Mouse (Mus musculus): ENCODE data around the gene Ipmk. TPM values are rescaled to one million over a fixed set of nuclear protein-coding genes. Genes with fewer than 3 reads are reported as not detected.

Ipmk gene
- total and polyA plus RNA-seq, 2 experiments from 2014 or later: 14.4 to 19.0 TPM

- Histone ChIP-seq H3K36me3 (ENCODE audit: insufficient read depth, low read length) (peaks cover 15% of the 10 kb centered on the region), H3K9me3 (ENCODE audit: low read length) (no peaks in the 10 kb centered on the region), H3K27me3 (ENCODE audit: insufficient read depth, low read length) (no peaks in the 10 kb centered on the region), H3K4me3 (ENCODE audit: low read length) (no peak overlapping the region), H3K9ac (replicated peaks; ENCODE audit: low read length) (no peak overlapping the region), H3K27ac (no peak overlapping the region), H3K4me2 (ENCODE audit: low read depth, low read length) (no peak overlapping the region), H3K4me1 (ENCODE audit: insufficient read depth, low read length) (no peaks in the 10 kb centered on the region)
- DNase-seq (ENCODE audit: low spot score) (no peak), ATAC-seq (no peak)
- WGBS: 89% methylated on average over 2 of the region's 2 CpGs
- no peak for TF ChIP-seq CTCF (IDR thresholded peaks at IDR 0.05; ENCODE audit: low read depth)
Observed at GRCm38 (mm10) chr10:71337733-71338132, 9.8 kb upstream of the Ipmk start.

GRCm38 (mm10) chr10:71338156-71338905 lies 9.2 kb upstream of the Ipmk start:
- H3K4me3 ChIP-seq (ENCODE audit: low read length): no peak overlapping the region
- ATAC-seq (no peak), DNase-seq (ENCODE audit: low spot score) (no peak)

DNA sequence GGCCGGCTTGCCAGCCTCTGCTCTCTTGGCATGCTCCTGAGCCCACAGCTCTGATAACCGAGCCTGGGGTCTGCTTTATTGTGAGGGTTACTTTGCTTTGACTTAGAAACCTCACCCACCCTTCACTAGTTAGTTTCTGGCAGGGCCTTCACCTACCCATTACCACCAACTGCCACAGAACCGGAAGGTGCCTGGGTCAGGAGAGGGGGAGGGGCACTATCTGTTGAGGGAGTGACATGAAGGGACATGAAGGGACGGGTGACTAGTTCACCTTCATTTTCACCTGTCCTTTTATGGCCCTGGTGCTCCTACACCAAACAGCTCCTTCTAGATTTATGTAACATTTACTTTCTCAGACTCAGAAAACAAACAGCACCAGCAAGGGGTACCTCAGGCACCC lies 8.1 kb upstream of the Ipmk start:
- no peaks in the 10 kb centered on the region for H3K27me3 ChIP-seq (ENCODE audit: insufficient read depth, low read length)
- WGBS: 70% methylated on average over 4 of the region's 4 CpGs
- no peak for ATAC-seq

More at GRCm38 (mm10) chr10:71338156-71338905, 9.2 kb upstream of the Ipmk start:
- no peak for TF ChIP-seq CTCF (IDR thresholded peaks at IDR 0.05; ENCODE audit: low read depth)
- Histone ChIP-seq H3K9ac (replicated peaks; ENCODE audit: low read length) (no peak overlapping the region), H3K4me1 (ENCODE audit: insufficient read depth, low read length) (no peaks in the 10 kb centered on the region), H3K27ac (no peak overlapping the region), H3K9me3 (ENCODE audit: low read length) (no peaks in the 10 kb centered on the region), H3K27me3 (ENCODE audit: insufficient read depth, low read length) (no peaks in the 10 kb centered on the region), H3K36me3 (ENCODE audit: insufficient read depth, low read length) (peaks cover 15% of the 10 kb centered on the region), H3K4me2 (ENCODE audit: low read depth, low read length) (no peak overlapping the region)
- WGBS: 70% methylated on average over 8 of the region's 8 CpGs

GRCm38 (mm10) chr10:71340195-71340594 lies 7.4 kb upstream of the Ipmk start:
- Histone ChIP-seq H3K36me3 (ENCODE audit: insufficient read depth, low read length) (peaks cover 7% of the 10 kb centered on the region), H3K4me1 (ENCODE audit: insufficient read depth, low read length) (no peaks in the 10 kb centered on the region), H3K27ac (no peak overlapping the region), H3K4me3 (ENCODE audit: low read length) (no peak overlapping the region), H3K27me3 (ENCODE audit: insufficient read depth, low read length) (no peaks in the 10 kb centered on the region), H3K4me2 (ENCODE audit: low read depth, low read length) (no peak overlapping the region), H3K9ac (replicated peaks; ENCODE audit: low read length) (no peak overlapping the region), H3K9me3 (ENCODE audit: low read length) (no peaks in the 10 kb centered on the region)
- WGBS: 81% methylated on average over 2 of the region's 2 CpGs
- ATAC-seq: no peak
- no peak for TF ChIP-seq CTCF (IDR thresholded peaks at IDR 0.05; ENCODE audit: low read depth)
- no peak for DNase-seq (ENCODE audit: low spot score)

More for the DNA sequence above, 8.1 kb upstream of the Ipmk start:
- H3K4me1 ChIP-seq (ENCODE audit: insufficient read depth, low read length): no peaks in the 10 kb centered on the region
- no peak for DNase-seq (ENCODE audit: low spot score)
- no peak for TF ChIP-seq CTCF (IDR thresholded peaks at IDR 0.05; ENCODE audit: low read depth)
- no peak overlapping the region for H3K27ac ChIP-seq
- H3K9ac ChIP-seq (replicated peaks; ENCODE audit: low read length): no peak overlapping the region
- H3K9me3 ChIP-seq (ENCODE audit: low read length): no peaks in the 10 kb centered on the region
- H3K4me2 ChIP-seq (ENCODE audit: low read depth, low read length): no peak overlapping the region
- no peak overlapping the region for H3K4me3 ChIP-seq (ENCODE audit: low read length)
- H3K36me3 ChIP-seq (ENCODE audit: insufficient read depth, low read length): peaks cover 9% of the 10 kb centered on the region

- WGBS: 96% methylated on average over 9 of the region's 9 CpGs
- Histone ChIP-seq H3K27ac (no peak overlapping the region), H3K4me3 (ENCODE audit: low read length) (no peak overlapping the region), H3K9ac (replicated peaks; ENCODE audit: low read length) (no peak overlapping the region), H3K9me3 (ENCODE audit: low read length) (no peaks in the 10 kb centered on the region), H3K4me2 (ENCODE audit: low read depth, low read length) (no peak overlapping the region), H3K36me3 (ENCODE audit: insufficient read depth, low read length) (no peaks in the 10 kb centered on the region), H3K27me3 (ENCODE audit: insufficient read depth, low read length) (no peaks in the 10 kb centered on the region), H3K4me1 (ENCODE audit: insufficient read depth, low read length) (no peaks in the 10 kb centered on the region)
- DNase-seq (ENCODE audit: low spot score) (no peak), ATAC-seq (no peak)
- TF ChIP-seq CTCF (IDR thresholded peaks at IDR 0.05; ENCODE audit: low read depth): no peak
Observed at GRCm38 (mm10) chr10:71341290-71341689, 6.3 kb upstream of the Ipmk start.

DNA sequence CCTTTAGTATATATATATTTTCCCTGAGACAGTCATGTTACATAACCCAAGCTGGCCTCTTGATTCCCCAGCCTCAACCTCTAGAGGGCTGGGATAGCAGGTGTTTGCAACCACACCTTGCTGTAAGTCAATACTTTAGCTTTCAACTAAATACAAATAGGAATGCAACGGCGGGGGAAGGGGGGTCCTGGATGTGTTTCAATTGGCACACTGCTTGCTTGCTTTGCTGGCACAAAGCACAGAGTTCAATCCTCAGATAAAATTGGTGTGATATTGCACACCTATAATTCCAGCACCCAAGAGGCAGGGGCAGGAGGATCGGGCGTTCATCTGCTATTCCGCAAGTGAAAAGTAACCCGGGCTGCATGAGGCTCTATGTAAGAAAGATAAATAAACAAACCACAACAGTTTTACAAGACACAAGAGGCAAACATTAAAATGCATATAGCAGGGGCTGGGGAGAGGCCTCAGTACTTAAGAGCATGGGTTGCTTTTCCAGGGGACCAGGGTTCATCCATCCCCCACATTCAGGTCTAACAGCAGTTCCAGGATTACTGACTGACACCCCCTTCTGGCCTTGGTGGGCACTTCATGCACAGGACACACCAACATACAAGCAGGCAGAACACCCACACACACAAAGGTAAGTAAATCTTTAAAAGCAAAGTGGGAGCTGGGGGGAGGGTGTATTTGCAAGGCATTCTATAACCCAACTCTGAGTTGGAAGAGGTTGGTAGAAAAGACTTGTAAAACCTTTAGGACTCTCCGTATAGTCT lies 5.3 kb upstream of the Ipmk start:
- Histone ChIP-seq H3K9me3 (ENCODE audit: low read length) (no peaks in the 10 kb centered on the region), H3K27ac (no peak overlapping the region), H3K4me2 (ENCODE audit: low read depth, low read length) (no peak overlapping the region), H3K9ac (replicated peaks; ENCODE audit: low read length) (no peak overlapping the region), H3K36me3 (ENCODE audit: insufficient read depth, low read length) (no peaks in the 10 kb centered on the region), H3K4me1 (ENCODE audit: insufficient read depth, low read length) (no peaks in the 10 kb centered on the region), H3K4me3 (ENCODE audit: low read length) (no peak overlapping the region), H3K27me3 (ENCODE audit: insufficient read depth, low read length) (no peaks in the 10 kb centered on the region)
- peak; percentile 49 for TF ChIP-seq CTCF (IDR thresholded peaks at IDR 0.05; ENCODE audit: low read depth)
- DNase-seq (ENCODE audit: low spot score): peak; percentile 21
- 91% methylated on average over 7 of the region's 7 CpGs for WGBS
- ATAC-seq: no peak

Measured in hindbrain, postnatal 0 days (tissue).